ENCODE assay signal across 11 mouse cellular contexts in the genomic region with DNA sequence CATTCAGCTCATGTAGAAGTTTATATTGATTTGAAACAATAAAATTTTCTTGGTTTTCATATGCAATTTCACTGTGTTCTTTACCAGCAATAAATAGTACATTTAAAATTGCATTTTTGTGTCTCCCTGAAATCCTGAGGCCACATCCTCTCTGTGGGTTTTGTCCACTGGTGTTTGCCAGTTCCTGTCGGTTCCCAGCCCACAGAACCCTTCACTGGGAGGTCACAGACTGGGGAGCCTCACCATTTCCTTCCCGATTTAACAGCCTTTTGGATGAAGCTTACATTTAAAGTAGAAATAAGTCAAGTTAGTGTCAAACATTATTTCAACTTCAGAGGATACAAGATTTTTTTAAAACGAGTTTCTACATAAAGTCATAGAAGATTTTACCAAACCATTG. TPM values are rescaled to one million over a fixed set of nuclear protein-coding genes. Genes with fewer than 3 reads are reported as not detected.
"Had no signal": no experiment of that assay in that cellular context is flagged by ENCODE, and none has a peak within 500 bp of the region (broad histone marks: within the 10 kb centered on the region; RNA-seq: fewer than 3 reads in every experiment).

No protein-coding gene starts in this region.

RNA-seq across cellular contexts. Expression of a gene that starts 0.9 kb away (rescaled TPM):
- total RNA-seq: left cerebral cortex, adult 8-10 months; left cerebral cortex, postnatal 10 days; left cerebral cortex, postnatal 14 days; left cerebral cortex, postnatal 25 days; left cerebral cortex, postnatal 36 days; left cerebral cortex, postnatal 4 days; liver, adult 2 months; megakaryocyte, adult 5-6 weeks; megakaryocyte-erythroid progenitor cell, adult 5-6 weeks; midbrain, postnatal 0 days; monocyte, adult 5-6 weeks had no signal

RNA-seq across cellular contexts. Expression of a gene that starts 26.2 kb away (rescaled TPM):
- total RNA-seq: left cerebral cortex, adult 8-10 months; left cerebral cortex, postnatal 10 days; left cerebral cortex, postnatal 14 days; left cerebral cortex, postnatal 25 days; left cerebral cortex, postnatal 36 days; left cerebral cortex, postnatal 4 days; liver, adult 2 months; megakaryocyte, adult 5-6 weeks; megakaryocyte-erythroid progenitor cell, adult 5-6 weeks; midbrain, postnatal 0 days; monocyte, adult 5-6 weeks had no signal

RNA-seq across cellular contexts. Expression of a gene that starts 36.4 kb away (rescaled TPM):
- total RNA-seq: left cerebral cortex, adult 8-10 months; left cerebral cortex, postnatal 10 days; left cerebral cortex, postnatal 14 days; left cerebral cortex, postnatal 25 days; left cerebral cortex, postnatal 36 days; left cerebral cortex, postnatal 4 days; liver, adult 2 months; megakaryocyte, adult 5-6 weeks; midbrain, postnatal 0 days; monocyte, adult 5-6 weeks had no signal

RNA-seq across cellular contexts. Expression of a gene that starts 44.9 kb away (rescaled TPM):
- total RNA-seq: liver, adult 2 months; megakaryocyte, adult 5-6 weeks; megakaryocyte-erythroid progenitor cell, adult 5-6 weeks; monocyte, adult 5-6 weeks had no signal
